Mouse (Mus musculus) CD4-positive, CD25-positive, alpha-beta regulatory T cell, adult 9 weeks (primary cell): Measurements from ENCODE around the gene Anks4b. TPM values are rescaled to one million over a fixed set of nuclear protein-coding genes. Genes with fewer than 3 reads are reported as not detected.

Experiments
- polyA plus RNA-seq: library from polyadenylated mRNA; unstranded; fragments of 100-300 nt; shearing (Covaris generic); gene quantifications from one replicate; pipeline ENCODE4 v1.2.1, GENCODE M21; 2017

Anks4b gene
- polyA plus RNA-seq, result not detected

DNA sequence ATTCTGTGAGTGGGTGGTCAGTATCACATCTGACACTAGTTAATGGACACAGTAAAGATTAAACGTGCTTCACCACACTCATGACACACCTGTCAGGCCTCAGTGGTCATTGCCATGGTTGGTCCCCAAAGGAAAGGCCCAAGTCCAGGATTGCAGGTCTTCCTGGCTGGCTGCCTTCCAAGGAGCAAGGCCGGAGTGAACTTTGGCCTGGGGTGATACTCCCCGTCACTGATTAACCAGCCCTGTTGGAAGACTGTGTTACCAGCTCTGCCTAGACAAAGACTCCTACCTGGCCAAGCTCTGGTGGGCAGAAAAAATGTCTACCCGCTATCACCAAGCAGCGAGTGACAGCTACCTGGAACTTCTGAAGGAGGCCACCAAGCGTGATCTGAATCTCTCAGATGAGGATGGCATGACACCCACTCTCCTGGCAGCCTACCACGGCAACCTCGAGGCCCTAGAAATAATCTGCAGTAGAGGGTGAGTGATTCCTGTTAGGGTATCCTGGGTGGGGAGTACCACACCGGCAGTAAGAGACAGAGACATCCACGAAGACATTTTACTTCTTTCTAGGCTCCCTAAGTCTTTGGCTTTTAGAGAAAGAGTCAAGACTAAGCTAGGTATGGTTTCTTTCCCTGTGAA, at the start of gene Anks4b:
Gene Anks4b (plus strand): TSS at position 256 of the 642 bp plus-strand sequence.

DNA sequence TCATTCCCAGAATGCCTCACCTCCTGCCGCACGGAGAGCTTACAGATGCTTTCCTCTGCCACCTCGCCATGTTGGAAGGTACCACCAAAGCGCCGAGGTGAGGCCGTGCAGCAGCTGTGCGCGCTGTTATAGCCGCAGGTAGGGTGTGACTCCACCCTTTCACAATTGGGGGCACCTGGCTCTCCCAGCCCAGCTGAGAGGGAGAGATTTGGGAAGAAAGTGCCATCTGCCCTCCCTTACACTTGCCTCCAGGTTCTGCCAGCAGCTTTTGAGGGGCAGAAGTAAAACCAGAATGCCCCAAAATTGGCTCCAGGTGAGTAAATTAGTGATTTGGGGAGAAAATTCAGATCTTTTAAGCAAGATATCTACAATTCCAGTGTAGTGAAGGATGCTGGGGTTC, 28.5 kb upstream of the Anks4b start, which contains the start of gene Zp2:
Gene Zp2 (minus strand): TSS at position 101 of the 400 bp plus-strand sequence.

DNA sequence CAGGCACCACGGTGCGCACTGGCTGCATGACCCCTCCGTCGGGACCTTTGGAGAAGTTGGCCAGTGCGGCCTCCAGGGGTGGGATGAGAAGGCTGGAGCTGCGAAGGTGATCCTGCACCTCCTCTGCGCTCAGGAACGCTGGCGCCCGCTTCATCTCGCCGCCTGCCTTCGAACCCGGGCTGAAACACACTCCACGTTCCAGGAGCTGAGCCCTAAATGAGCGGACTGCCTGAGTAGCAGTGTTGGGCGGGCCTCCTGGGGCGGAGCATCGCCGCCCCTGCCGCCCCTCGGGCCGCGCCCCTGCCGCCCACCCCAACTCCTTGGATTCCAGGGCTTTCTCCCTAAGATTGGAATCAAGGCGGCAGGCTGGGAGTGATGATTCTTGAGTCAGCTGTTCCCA, 28.1 kb downstream of the Anks4b start, which contains the start of gene Crym:
Gene Crym (minus strand): TSS at position 341 of the 400 bp plus-strand sequence.

GRCm38 (mm10) chr7:120203789-120204188, 30.1 kb downstream of the Anks4b start, which contains the start of gene Abca14:
Abca14 (plus strand) TSS chr7:120203961.

Other genes with a start within 250 kb of the Anks4b start
- not detected for gene Dnah3, start 78.6 kb upstream of the Anks4b start, polyA plus RNA-seq
- gene Tmem159, start 71.5 kb upstream of the Anks4b start, polyA plus RNA-seq, result 5.0 TPM
- not detected for gene Zp2, start 28.6 kb upstream of the Anks4b start, polyA plus RNA-seq
- not detected for gene Crym, start 28.3 kb downstream of the Anks4b start, polyA plus RNA-seq
- gene Abca14, start 30.1 kb downstream of the Anks4b start, polyA plus RNA-seq, result not detected
- not detected for gene Abca15, start 154.8 kb downstream of the Anks4b start, polyA plus RNA-seq
- gene Abca16, start 235.8 kb downstream of the Anks4b start, polyA plus RNA-seq, result not detected